Mouse (Mus musculus): ENCODE measurements at regions not wholly inside any gene's neighbourhood (a gene's known extent, or its start where the extent isn't known, plus 50 kb on each side); places are given as distances from the start of the nearest gene placed in this dataset.

- TF ChIP-seq POLR2A (IDR thresholded peaks at IDR 0.05; ENCODE audit: extremely low read depth, insufficient read depth, low read length): no peak
- peak; percentile 41 for TF ChIP-seq CTCF (IDR thresholded peaks at IDR 0.05; ENCODE audit: extremely low read depth, insufficient read depth, low read length)
These were observed 55.9 kb upstream of the Ddx3x start for GRCm38 (mm10) chrX:13224902-13225301.

All from cortical plate, adult 2 months (tissue).